Mouse (Mus musculus) neural tube, embryonic 12.5 days (tissue): ENCODE measurements at regions not wholly inside any gene's neighbourhood (a gene's known extent, or its start where the extent isn't known, plus 50 kb on each side); places are given as distances from the start of the nearest gene placed in this dataset. TPM values are rescaled to one million over a fixed set of nuclear protein-coding genes. Genes with fewer than 3 reads are reported as not detected.
A peak's percentile ranks its signal among the peaks of the same experiment; 100 is the strongest.

Experiments used
- ATAC-seq: fragments of 200-750 bp; cut with Nextera tagmentation; 2 replicates; pipeline ENCODE4 v1.8.0; 2017; ENCODE audit warnings: low read depth, mild to moderate bottlenecking, moderate TSS enrichment, moderate library complexity; ENCODE audit not compliant: low FRiP score
- H3K27ac ChIP-seq: fragments of 300-500 bp; sonication (generic); 2 replicates; pipeline ENCODE4 v1.5.1; 2016
- H3K27me3 ChIP-seq: fragments of 300-500 bp; sonication (generic); replicated peaks from 2 replicates; pipeline ENCODE4 v1.6.1; 2016; ENCODE audit warnings: mild to moderate bottlenecking
- H3K36me3 ChIP-seq: fragments of 300-500 bp; sonication (generic); 2 replicates; pipeline ENCODE4 v1.6.1; 2016; ENCODE audit warnings: mild to moderate bottlenecking
- H3K4me1 ChIP-seq: fragments of 300-500 bp; sonication (generic); 2 replicates; pipeline ENCODE4 v1.6.1; 2016
- H3K4me2 ChIP-seq: fragments of 300-500 bp; sonication (generic); replicated peaks from 2 replicates; pipeline ENCODE4 v1.6.1; 2016; ENCODE audit warnings: mild to moderate bottlenecking
- H3K4me3 ChIP-seq: fragments of 300-500 bp; sonication (generic); 2 replicates; pipeline ENCODE4 v1.5.1; 2016
- H3K9ac ChIP-seq: fragments of 300-500 bp; sonication (generic); 2 replicates; pipeline ENCODE4 v1.6.1; 2016; ENCODE audit warnings: mild to moderate bottlenecking
- H3K9me3 ChIP-seq: fragments of 300-500 bp; sonication (generic); 2 replicates; pipeline ENCODE4 v1.6.1; 2016; ENCODE audit warnings: mild to moderate bottlenecking
- WGBS: fragments of 180-500 bp; shearing (Covaris S2); methylation state at CpG from one replicate; pipeline ENCODE4 v1.1.7; 2016; 5-methylcytosine and 5-hydroxymethylcytosine counted together
- microRNA-seq: library from miRNA; unstranded; fragments of <30 nt; microRNA quantifications from one replicate; pipeline ENCODE4, GENCODE M21; 2017

DNA sequence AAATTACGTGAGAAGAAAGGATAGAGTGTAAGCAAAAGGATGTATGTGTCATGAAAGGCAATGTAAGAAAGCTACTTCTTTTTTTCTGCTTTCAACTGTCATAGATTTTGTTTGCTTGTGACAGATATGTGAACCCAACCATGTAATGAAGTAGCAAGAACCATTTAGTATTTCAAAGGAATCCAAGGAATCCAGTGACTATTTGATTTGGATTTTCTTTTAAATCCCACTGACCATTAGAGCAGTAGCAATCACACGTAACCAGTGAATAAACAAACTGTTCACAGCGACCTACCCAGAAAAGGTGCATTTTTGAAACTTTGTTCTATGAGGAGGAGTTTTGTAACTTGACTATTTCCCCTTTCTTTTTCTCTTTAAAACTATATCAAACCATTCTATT, 981.2 kb upstream of the Luzp2 start:
- WGBS, result 78% methylated on average over 3 of the region's 3 CpGs
- H3K4me2 ChIP-seq, result no peak overlapping the region
- no peak overlapping the region for H3K9ac ChIP-seq
- no peak overlapping the region for H3K27ac ChIP-seq
- H3K4me3 ChIP-seq, result no peak overlapping the region
- H3K9me3 ChIP-seq, result no peaks in the 10 kb centered on the region
- no peaks in the 10 kb centered on the region for H3K36me3 ChIP-seq
- no peak for ATAC-seq
- H3K4me1 ChIP-seq, result no peaks in the 10 kb centered on the region
- no peaks in the 10 kb centered on the region for H3K27me3 ChIP-seq

DNA sequence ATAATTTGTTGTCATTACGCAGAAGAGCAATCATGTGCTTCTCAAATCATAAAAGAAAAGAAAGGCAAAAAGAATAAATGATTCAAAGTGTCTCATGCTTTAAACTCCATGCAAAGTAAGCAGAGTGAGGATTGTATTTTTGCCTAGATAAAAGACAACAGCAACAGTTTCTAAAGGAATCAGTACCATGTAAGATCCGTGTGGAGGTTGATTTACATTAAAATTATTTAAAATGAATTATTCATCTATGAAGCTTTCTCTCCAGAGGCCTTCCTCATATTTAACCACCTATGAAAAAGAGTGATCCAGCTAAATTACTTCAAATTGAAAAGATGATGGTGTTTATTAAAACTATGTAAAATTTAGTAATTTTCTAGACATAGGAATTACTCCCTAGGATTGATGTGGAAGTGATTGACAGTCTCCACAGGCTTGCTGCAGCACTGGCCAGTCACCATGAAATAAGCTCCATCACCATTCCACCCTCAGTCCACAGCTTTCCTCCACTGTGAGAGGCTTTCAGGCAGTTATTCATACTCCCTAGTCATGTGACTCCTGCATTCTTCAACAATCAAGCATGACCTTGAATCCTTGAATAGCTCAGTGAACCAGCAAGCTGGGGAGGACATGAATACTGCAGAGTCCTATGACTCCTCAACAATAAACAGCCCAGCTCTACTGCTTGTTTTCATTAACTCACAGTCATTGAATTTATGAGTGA, 962.7 kb upstream of the Luzp2 start:
- Histone ChIP-seq H3K4me3 (no peak overlapping the region), H3K9me3 (no peaks in the 10 kb centered on the region), H3K36me3 (no peaks in the 10 kb centered on the region), H3K9ac (no peak overlapping the region), H3K27me3 (no peaks in the 10 kb centered on the region), H3K4me1 (no peaks in the 10 kb centered on the region), H3K4me2 (no peak overlapping the region), H3K27ac (no peak overlapping the region)
- 62% methylated on average over 2 of the region's 2 CpGs for WGBS
- peak; percentile 50; the same call in 1 of the 2 replicates for ATAC-seq

DNA sequence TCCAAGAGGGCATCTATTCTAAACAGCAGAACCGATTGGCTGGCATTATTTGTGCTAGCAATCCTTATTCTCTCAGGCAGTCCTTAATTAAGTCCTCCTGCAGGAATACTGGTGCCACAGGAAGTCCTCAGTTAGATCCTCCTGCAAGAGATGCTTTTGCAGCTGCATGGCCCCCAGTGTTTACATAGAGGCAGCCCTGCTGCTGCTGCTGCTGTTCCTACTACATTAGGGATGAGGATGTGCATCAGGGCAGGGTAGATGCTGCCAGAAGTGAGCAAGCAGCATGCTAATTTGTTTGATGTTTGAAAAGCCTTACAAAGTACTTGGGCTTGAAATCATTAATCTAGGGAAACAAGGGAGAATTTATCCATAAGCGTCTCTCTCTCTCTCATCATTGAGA, 922.3 kb upstream of the Luzp2 start:
- H3K9me3 ChIP-seq, result no peaks in the 10 kb centered on the region
- 62% methylated on average over 2 of the region's 2 CpGs for WGBS
- no peak overlapping the region for H3K9ac ChIP-seq
- no peak overlapping the region for H3K4me3 ChIP-seq
- no peaks in the 10 kb centered on the region for H3K36me3 ChIP-seq
- no peak for ATAC-seq
- H3K4me2 ChIP-seq, result no peak overlapping the region
- H3K27me3 ChIP-seq, result no peaks in the 10 kb centered on the region
- H3K27ac ChIP-seq, result no peak overlapping the region
- H3K4me1 ChIP-seq, result no peaks in the 10 kb centered on the region

DNA sequence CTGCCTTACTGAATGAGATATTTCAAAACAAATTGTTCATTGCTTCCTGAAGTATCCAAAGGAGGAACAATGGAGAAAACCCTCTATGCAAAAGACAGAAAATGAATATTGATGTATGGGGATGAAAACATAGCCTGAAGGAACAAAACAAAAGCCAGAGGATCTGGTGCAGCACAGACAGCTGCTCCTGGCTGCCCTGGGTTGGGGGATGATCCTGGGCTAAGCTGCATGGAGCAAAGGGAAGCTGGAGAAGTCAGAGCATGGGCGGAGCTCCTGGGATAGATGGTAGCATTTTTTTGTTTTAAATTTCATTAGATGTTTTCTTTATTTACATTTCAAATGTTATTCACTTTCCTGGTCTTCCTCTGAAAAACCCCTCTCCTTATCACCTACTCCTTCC, 879.6 kb upstream of the Luzp2 start:
- Histone ChIP-seq H3K4me3 (no peak overlapping the region), H3K36me3 (no peaks in the 10 kb centered on the region), H3K4me2 (no peak overlapping the region), H3K4me1 (no peaks in the 10 kb centered on the region), H3K27me3 (no peaks in the 10 kb centered on the region), H3K27ac (no peak overlapping the region), H3K9me3 (no peaks in the 10 kb centered on the region), H3K9ac (no peak overlapping the region)
- ATAC-seq, result no peak
- WGBS, result 78% methylated on average over 1 of the region's 1 CpGs

DNA sequence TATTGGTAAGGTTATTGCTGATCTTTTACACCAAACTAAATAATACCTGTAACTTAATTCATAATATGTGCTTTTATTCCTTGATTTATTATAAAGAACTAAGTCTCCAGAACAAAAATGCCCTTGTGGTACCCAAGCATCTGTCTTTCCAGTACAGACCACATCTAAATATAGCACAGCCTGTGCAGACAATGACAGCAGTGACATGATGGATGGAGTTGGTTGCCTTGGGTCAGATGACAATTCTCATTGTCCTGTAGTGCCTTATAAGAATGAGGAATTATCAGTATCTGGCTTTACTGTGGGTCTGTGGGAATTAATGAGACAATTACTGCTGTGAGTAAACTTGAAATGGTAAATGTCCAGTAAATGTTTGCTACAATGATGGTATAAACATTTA, 859.8 kb upstream of the Luzp2 start:
- no peaks in the 10 kb centered on the region for H3K9me3 ChIP-seq
- no peak overlapping the region for H3K27ac ChIP-seq
- no peak overlapping the region for H3K4me2 ChIP-seq
- H3K36me3 ChIP-seq, result no peaks in the 10 kb centered on the region
- no peak overlapping the region for H3K9ac ChIP-seq
- no peaks in the 10 kb centered on the region for H3K27me3 ChIP-seq
- H3K4me3 ChIP-seq, result no peak overlapping the region
- ATAC-seq, result no peak
- no peaks in the 10 kb centered on the region for H3K4me1 ChIP-seq

DNA sequence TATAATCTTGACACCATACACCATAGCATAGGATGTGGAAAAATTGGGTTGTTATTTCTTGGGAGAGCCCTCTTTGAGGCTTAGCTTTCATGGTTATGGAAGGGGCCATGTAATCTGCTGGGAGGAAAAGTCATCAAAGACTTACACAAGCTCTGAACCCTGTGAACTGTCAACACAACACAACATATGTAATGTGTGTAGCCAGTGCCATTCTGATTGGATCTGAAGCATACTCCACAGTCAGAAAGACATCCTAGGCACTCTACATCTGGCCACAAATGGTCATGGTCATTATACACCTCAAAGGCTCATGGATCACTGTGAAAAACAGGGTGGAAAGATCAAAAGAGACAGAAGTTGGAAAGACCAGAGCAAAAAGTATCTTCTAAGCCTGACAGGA, 839.3 kb upstream of the Luzp2 start:
- no peaks in the 10 kb centered on the region for H3K36me3 ChIP-seq
- H3K9ac ChIP-seq, result no peak overlapping the region
- ATAC-seq, result no peak
- H3K9me3 ChIP-seq, result no peaks in the 10 kb centered on the region
- no peaks in the 10 kb centered on the region for H3K27me3 ChIP-seq
- no peak overlapping the region for H3K4me3 ChIP-seq
- H3K4me1 ChIP-seq, result no peaks in the 10 kb centered on the region
- H3K27ac ChIP-seq, result no peak overlapping the region
- no peak overlapping the region for H3K4me2 ChIP-seq

DNA sequence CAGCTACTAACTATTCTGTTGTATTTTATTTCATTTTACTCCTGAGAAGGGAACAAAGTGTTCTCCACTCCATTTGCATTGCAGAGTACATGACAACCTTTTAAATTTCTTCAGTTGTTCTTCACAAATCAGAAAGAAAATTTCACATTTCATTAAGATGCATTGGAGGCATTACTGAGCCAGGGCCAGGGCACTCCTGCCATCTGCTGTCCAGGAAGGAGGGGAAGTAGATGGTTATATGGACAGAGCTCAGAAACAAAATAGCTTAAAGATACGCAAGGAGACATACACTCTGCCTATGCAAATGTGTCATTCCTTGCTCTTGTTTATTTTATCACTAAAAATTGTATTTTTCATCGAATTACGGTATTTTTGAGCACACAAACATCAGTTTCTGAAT, 826.6 kb upstream of the Luzp2 start:
- ATAC-seq, result no peak
- Histone ChIP-seq H3K27me3 (no peaks in the 10 kb centered on the region), H3K9me3 (no peaks in the 10 kb centered on the region), H3K4me3 (no peak overlapping the region), H3K4me1 (no peaks in the 10 kb centered on the region), H3K9ac (no peak overlapping the region), H3K4me2 (no peak overlapping the region), H3K36me3 (no peaks in the 10 kb centered on the region), H3K27ac (no peak overlapping the region)
- WGBS, result 84% methylated on average over 3 of the region's 3 CpGs

Small RNAs in the stretch of these regions (microRNA-seq; reads per million reads assigned to microRNA genes)
- gene Gm27921 (not detected), gene Mir6238 (0.66 reads per million)
